Mouse (Mus musculus) limb, embryonic 11.5 days (tissue): Measurements from ENCODE around the gene Kndc1. TPM values are rescaled to one million over a fixed set of nuclear protein-coding genes. Genes with fewer than 3 reads are reported as not detected.

Source experiments
- ATAC-seq: fragments of 200-750 bp; cut with Nextera tagmentation; 2 replicates; pipeline ENCODE4 v1.8.0; 2017; ENCODE audit warnings: low read depth; ENCODE audit not compliant: insufficient number of reproducible peaks, low FRiP score, low TSS enrichment
- DNase-seq: peaks from one replicate; pipeline ENCODE4 v3.0.0-alpha.2; 2015; ENCODE audit warnings: low spot score
- H3K27ac ChIP-seq: fragments of 300-500 bp; sonication (generic); replicated peaks from 2 replicates; pipeline ENCODE4 v1.5.1; 2014; ENCODE audit warnings: low read depth, mild to moderate bottlenecking, low read length
- H3K27me3 ChIP-seq: fragments of 300-500 bp; sonication (generic); 2 replicates; pipeline ENCODE4 v1.6.1; 2014; ENCODE audit warnings: mild to moderate bottlenecking, low read length, mixed read lengths; ENCODE audit not compliant: control insufficient read depth, insufficient read depth
- H3K36me3 ChIP-seq: fragments of 300-500 bp; sonication (generic); 2 replicates; pipeline ENCODE4 v1.6.1; 2014; ENCODE audit warnings: mild to moderate bottlenecking, low read length, moderate library complexity, mixed read lengths; ENCODE audit not compliant: control insufficient read depth, insufficient read depth
- H3K4me1 ChIP-seq: fragments of 300-500 bp; sonication (generic); 2 replicates; pipeline ENCODE4 v1.6.1; 2014; ENCODE audit warnings: low read length, mixed read lengths; ENCODE audit not compliant: control insufficient read depth, insufficient read depth
- H3K4me2 ChIP-seq: fragments of 300-500 bp; sonication (generic); 2 replicates; pipeline ENCODE4 v1.6.1; 2014; ENCODE audit warnings: low read depth, mild to moderate bottlenecking, moderate library complexity; ENCODE audit not compliant: severe bottlenecking
- H3K4me3 ChIP-seq: fragments of 300-500 bp; sonication (generic); 2 replicates; pipeline ENCODE4 v1.5.1; 2014; ENCODE audit warnings: low read depth, low read length
- H3K9ac ChIP-seq: fragments of 300-500 bp; sonication (generic); 2 replicates; pipeline ENCODE4 v1.6.1; 2014; ENCODE audit warnings: mild to moderate bottlenecking, low read length
- H3K9me3 ChIP-seq: fragments of 300-500 bp; sonication (generic); 2 replicates; pipeline ENCODE4 v1.6.1; 2016; ENCODE audit warnings: low read length; ENCODE audit not compliant: control insufficient read depth
- WGBS: fragments of 180-500 bp; shearing (Covaris S2); extraction: QIAGEN DNeasy Blood & Tissue Kit; methylation state at CpG from one replicate; pipeline ENCODE4 v1.1.7; 2014; 5-methylcytosine and 5-hydroxymethylcytosine counted together
- polyA plus RNA-seq: library from polyadenylated mRNA; unstranded; fragments of >200 nt; fragmentation: Nextera tagmentation; extraction: Ambion mirVana; gene quantifications from 2 replicates; pipeline ENCODE4 v1.2.1, GENCODE M21; 2014

The Kndc1 gene
- polyA plus RNA-seq = 0.06 TPM in 1 of 2 replicates, not detected in the other

DNA sequence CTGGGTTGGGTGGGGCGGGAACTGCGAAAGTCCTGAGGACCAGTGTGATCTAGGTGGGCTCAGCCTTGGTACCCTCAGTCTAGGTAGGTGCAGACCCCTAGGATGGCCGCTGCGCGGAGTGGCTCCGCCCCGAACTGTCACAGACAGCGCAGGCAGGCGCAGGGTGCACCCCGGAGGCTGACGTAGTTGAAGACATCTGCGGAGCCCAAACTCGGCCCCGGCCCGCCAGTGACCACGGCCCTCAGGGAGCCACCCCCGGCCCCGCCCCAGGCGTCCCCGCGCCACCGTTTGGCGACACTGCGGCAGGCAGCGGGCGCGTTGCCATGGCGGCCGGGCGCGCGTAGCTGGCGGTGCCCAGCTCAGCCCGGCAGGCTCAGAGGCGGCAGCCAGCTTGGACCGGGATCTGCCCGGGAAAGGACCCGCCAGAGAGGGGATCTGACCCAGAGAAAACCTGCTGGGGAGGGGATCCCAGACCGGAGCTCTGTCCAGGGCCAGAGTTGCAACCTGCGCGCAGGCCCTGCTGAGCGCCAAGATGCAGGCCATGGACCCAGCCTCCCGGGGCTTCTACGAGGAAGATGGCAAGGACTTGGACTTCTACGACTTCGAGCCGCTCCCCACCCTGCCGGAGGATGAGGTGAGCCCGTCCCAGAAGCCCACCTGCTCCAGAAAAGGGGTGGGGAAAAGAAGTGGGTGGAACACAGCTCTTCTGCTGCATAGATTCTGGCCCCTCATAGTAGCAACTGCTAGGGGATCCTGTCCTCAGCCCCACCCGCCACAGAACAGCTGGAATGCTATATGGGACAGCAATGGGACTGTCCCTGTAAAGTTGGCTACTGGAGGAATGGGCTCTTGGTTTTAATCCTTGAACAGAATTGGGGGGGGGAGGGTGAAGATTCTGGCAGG lies at the start of gene Kndc1:
Gene Kndc1 (plus strand): TSS at position 42 of the 903 bp plus-strand sequence.
- Histone ChIP-seq H3K4me1 (no peaks in the 10 kb centered on the region; the same call in 1 of the 2 replicates), H3K4me3 (peak within 1 kb of the TSS; percentile 41), H3K4me2 (peak within 1 kb of the TSS; percentile 86), H3K9ac (peak within 1 kb of the TSS; percentile 32; the same call in 1 of the 2 replicates), H3K27ac (no peak within 1 kb of the TSS), H3K9me3 (no peaks in the 10 kb centered on the region), H3K27me3 (peaks cover 35% of the 10 kb centered on the region), H3K36me3 (no peaks in the 10 kb centered on the region)
- ATAC-seq = 0 out of 2 replicates have a peak, but pooled peaks have one; percentile 18
- under 1% methylated on average over 50 of the region's 50 CpGs for WGBS
- DNase-seq = peak; percentile 37

DNA sequence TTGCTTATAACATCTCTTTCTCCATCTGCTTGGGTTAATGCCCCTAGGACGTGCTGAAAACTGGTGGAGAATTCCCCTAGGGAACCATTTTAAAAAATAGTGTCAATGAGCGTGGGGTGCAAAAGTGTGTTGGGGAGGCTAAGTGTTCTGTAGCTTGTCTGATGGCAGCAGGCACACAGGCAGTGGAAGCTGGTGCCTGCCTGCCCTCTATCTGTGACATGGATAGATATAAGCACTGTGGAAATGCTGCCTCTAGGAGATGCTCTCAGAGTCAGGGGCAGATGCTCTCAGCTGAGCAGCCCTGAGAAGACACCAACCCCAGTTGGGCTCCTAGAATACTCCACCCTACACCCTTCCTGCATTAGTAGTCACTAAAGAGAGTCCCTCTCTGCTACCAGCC lies 49.4 kb upstream of the Kndc1 start:
- DNase-seq = no peak
- H3K4me2 ChIP-seq = no peak overlapping the region
- no peaks in the 10 kb centered on the region for H3K9me3 ChIP-seq
- no peak overlapping the region for H3K4me3 ChIP-seq
- no peaks in the 10 kb centered on the region for H3K4me1 ChIP-seq
- H3K27me3 ChIP-seq = no peaks in the 10 kb centered on the region
- no peak overlapping the region for H3K27ac ChIP-seq
- WGBS = 86% methylated on average over 2 of the region's 2 CpGs
- no peak for ATAC-seq
- H3K9ac ChIP-seq = no peak overlapping the region
- H3K36me3 ChIP-seq = no peaks in the 10 kb centered on the region

DNA sequence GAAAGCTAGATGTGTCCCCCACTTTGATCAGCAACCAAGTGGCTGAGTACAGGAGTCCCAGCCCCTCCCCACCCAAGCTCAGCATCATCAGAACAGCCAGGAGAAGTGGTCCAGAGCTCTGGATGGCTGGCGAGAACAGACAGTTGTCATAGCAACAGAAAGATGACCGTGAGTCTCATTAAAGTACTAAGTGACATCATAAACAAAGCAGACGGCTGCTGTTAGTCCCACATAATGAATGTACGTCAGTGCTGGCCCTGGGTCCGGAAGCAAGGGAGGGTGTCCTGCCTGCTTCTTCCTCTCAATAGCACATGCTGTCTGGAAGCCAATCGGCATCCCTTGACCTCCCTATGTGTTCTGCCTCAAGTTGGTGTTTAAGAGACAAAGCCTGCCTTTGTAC lies 44.3 kb upstream of the Kndc1 start:
- Histone ChIP-seq H3K4me2 (no peak overlapping the region), H3K9me3 (no peaks in the 10 kb centered on the region), H3K4me1 (no peaks in the 10 kb centered on the region), H3K4me3 (no peak overlapping the region), H3K36me3 (no peaks in the 10 kb centered on the region), H3K9ac (no peak overlapping the region), H3K27ac (no peak overlapping the region), H3K27me3 (no peaks in the 10 kb centered on the region)
- DNase-seq (peak; percentile 32), ATAC-seq (no peak)
- 21% methylated on average over 6 of the region's 6 CpGs for WGBS

DNA sequence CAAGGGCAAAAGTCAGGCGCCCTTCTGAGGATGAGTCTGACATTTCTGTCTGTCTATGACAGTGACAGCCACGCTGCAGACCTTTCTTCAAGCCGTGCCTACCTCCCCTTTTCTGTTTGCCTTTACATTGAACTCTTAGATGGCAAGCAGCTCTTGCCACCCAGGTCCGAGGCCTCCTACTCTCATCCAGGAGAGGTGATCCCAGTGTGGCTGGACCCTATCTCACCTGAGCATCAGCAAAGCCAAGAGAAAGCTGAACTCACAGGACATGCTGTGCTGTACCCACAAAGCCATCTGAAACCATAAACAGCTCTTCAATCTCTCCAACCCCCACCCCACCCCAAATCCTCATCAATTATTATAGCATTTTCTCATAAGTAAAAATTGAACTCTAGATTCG lies 43.8 kb upstream of the Kndc1 start:
- Histone ChIP-seq H3K9me3 (no peaks in the 10 kb centered on the region), H3K4me1 (no peaks in the 10 kb centered on the region), H3K9ac (no peak overlapping the region), H3K27me3 (no peaks in the 10 kb centered on the region), H3K4me2 (no peak overlapping the region), H3K4me3 (no peak overlapping the region), H3K27ac (no peak overlapping the region), H3K36me3 (no peaks in the 10 kb centered on the region)
- DNase-seq (no peak), ATAC-seq (no peak)
- 81% methylated on average over 5 of the region's 5 CpGs for WGBS

GRCm38 (mm10) chr7:139851098-139851497 lies 43.4 kb upstream of the Kndc1 start:
- ATAC-seq = no peak
- Histone ChIP-seq H3K27me3 (no peaks in the 10 kb centered on the region), H3K9ac (no peak overlapping the region), H3K27ac (no peak overlapping the region), H3K36me3 (no peaks in the 10 kb centered on the region), H3K4me1 (no peaks in the 10 kb centered on the region), H3K9me3 (no peaks in the 10 kb centered on the region), H3K4me3 (no peak overlapping the region), H3K4me2 (no peak overlapping the region)
- WGBS = 66% methylated on average over 6 of the region's 6 CpGs
- DNase-seq = no peak

- ATAC-seq (no peak), DNase-seq (no peak)
- Histone ChIP-seq H3K27me3 (no peaks in the 10 kb centered on the region), H3K4me3 (no peak overlapping the region), H3K4me1 (no peaks in the 10 kb centered on the region), H3K4me2 (no peak overlapping the region), H3K9me3 (no peaks in the 10 kb centered on the region), H3K9ac (no peak overlapping the region), H3K36me3 (no peaks in the 10 kb centered on the region), H3K27ac (no peak overlapping the region)
- WGBS = 78% methylated on average over 11 of the region's 11 CpGs
These were observed 39.2 kb upstream of the Kndc1 start for GRCm38 (mm10) chr7:139855261-139855660.

GRCm38 (mm10) chr7:139861411-139861810 lies 33.1 kb upstream of the Kndc1 start:
- no peaks in the 10 kb centered on the region for H3K4me1 ChIP-seq
- no peak overlapping the region for H3K27ac ChIP-seq
- ATAC-seq (no peak), DNase-seq (peak; percentile 84)
- H3K27me3 ChIP-seq = no peaks in the 10 kb centered on the region
- H3K9ac ChIP-seq = no peak overlapping the region
- H3K4me3 ChIP-seq = no peak overlapping the region
- WGBS = 33% methylated on average over 3 of the region's 3 CpGs
- no peaks in the 10 kb centered on the region for H3K9me3 ChIP-seq
- H3K4me2 ChIP-seq = no peak overlapping the region
- H3K36me3 ChIP-seq = no peaks in the 10 kb centered on the region

GRCm38 (mm10) chr7:139863076-139863475 lies 31.4 kb upstream of the Kndc1 start:
- ATAC-seq (no peak), DNase-seq (no peak)
- WGBS = 94% methylated on average over 2 of the region's 2 CpGs
- no peaks in the 10 kb centered on the region for H3K4me1 ChIP-seq
- H3K4me2 ChIP-seq = no peak overlapping the region
- H3K36me3 ChIP-seq = no peaks in the 10 kb centered on the region
- H3K4me3 ChIP-seq = no peak overlapping the region
- H3K9me3 ChIP-seq = no peaks in the 10 kb centered on the region
- H3K27ac ChIP-seq = no peak overlapping the region
- H3K9ac ChIP-seq = no peak overlapping the region
- H3K27me3 ChIP-seq = no peaks in the 10 kb centered on the region
